Mouse (Mus musculus) limb, embryonic 11.5 days (tissue): ENCODE measurements around the gene Rdh16. TPM values are rescaled to one million over a fixed set of nuclear protein-coding genes. Genes with fewer than 3 reads are reported as not detected.
"Not testable (repeated sequence)": the region's sequence is repeated elsewhere in the genome, so short reads cannot be mapped to it uniquely, and the experiment has no call there.

Experiments
- ATAC-seq: fragments of 200-750 bp; cut with Nextera tagmentation; 2 replicates; pipeline ENCODE4 v1.8.0; 2017; ENCODE audit warnings: low read depth; ENCODE audit not compliant: insufficient number of reproducible peaks, low FRiP score, low TSS enrichment
- DNase-seq: peaks from one replicate; pipeline ENCODE4 v3.0.0-alpha.2; 2015; ENCODE audit warnings: low spot score
- H3K27ac ChIP-seq: fragments of 300-500 bp; sonication (generic); replicated peaks from 2 replicates; pipeline ENCODE4 v1.5.1; 2014; ENCODE audit warnings: low read depth, mild to moderate bottlenecking, low read length
- H3K27me3 ChIP-seq: fragments of 300-500 bp; sonication (generic); 2 replicates; pipeline ENCODE4 v1.6.1; 2014; ENCODE audit warnings: mild to moderate bottlenecking, low read length, mixed read lengths; ENCODE audit not compliant: control insufficient read depth, insufficient read depth
- H3K36me3 ChIP-seq: fragments of 300-500 bp; sonication (generic); 2 replicates; pipeline ENCODE4 v1.6.1; 2014; ENCODE audit warnings: mild to moderate bottlenecking, low read length, moderate library complexity, mixed read lengths; ENCODE audit not compliant: control insufficient read depth, insufficient read depth
- H3K4me1 ChIP-seq: fragments of 300-500 bp; sonication (generic); 2 replicates; pipeline ENCODE4 v1.6.1; 2014; ENCODE audit warnings: low read length, mixed read lengths; ENCODE audit not compliant: control insufficient read depth, insufficient read depth
- H3K4me2 ChIP-seq: fragments of 300-500 bp; sonication (generic); 2 replicates; pipeline ENCODE4 v1.6.1; 2014; ENCODE audit warnings: low read depth, mild to moderate bottlenecking, moderate library complexity; ENCODE audit not compliant: severe bottlenecking
- H3K4me3 ChIP-seq: fragments of 300-500 bp; sonication (generic); 2 replicates; pipeline ENCODE4 v1.5.1; 2014; ENCODE audit warnings: low read depth, low read length
- H3K9ac ChIP-seq: fragments of 300-500 bp; sonication (generic); 2 replicates; pipeline ENCODE4 v1.6.1; 2014; ENCODE audit warnings: mild to moderate bottlenecking, low read length
- H3K9me3 ChIP-seq: fragments of 300-500 bp; sonication (generic); 2 replicates; pipeline ENCODE4 v1.6.1; 2016; ENCODE audit warnings: low read length; ENCODE audit not compliant: control insufficient read depth
- WGBS: fragments of 180-500 bp; shearing (Covaris S2); extraction: QIAGEN DNeasy Blood & Tissue Kit; methylation state at CpG from one replicate; pipeline ENCODE4 v1.1.7; 2014; 5-methylcytosine and 5-hydroxymethylcytosine counted together
- polyA plus RNA-seq: library from polyadenylated mRNA; unstranded; fragments of >200 nt; fragmentation: Nextera tagmentation; extraction: Ambion mirVana; gene quantifications from 2 replicates; pipeline ENCODE4 v1.2.1, GENCODE M21; 2014

Rdh16 gene
- polyA plus RNA-seq, 1 experiment from 2014 or later: not detected

- Histone ChIP-seq H3K36me3 (no peaks in the 10 kb centered on the region), H3K27ac (no peak overlapping the region), H3K9me3 (no peaks in the 10 kb centered on the region), H3K4me3 (no peak overlapping the region), H3K9ac (no peak overlapping the region), H3K4me2 (no peak overlapping the region), H3K27me3 (no peaks in the 10 kb centered on the region), H3K4me1 (no peaks in the 10 kb centered on the region)
- ATAC-seq: no peak
- no peak for DNase-seq
- 76% methylated on average over 2 of the region's 2 CpGs for WGBS
These were observed 39.8 kb downstream of the Rdh16 start for GRCm38 (mm10) chr10:127840776-127841175.

GRCm38 (mm10) chr10:127845945-127846344 lies 45.0 kb downstream of the Rdh16 start:
- not testable (repeated sequence) for H3K9me3 ChIP-seq, H3K9ac ChIP-seq, H3K27ac ChIP-seq, DNase-seq, ATAC-seq, H3K4me2 ChIP-seq, H3K36me3 ChIP-seq, H3K27me3 ChIP-seq, H3K4me1 ChIP-seq, H3K4me3 ChIP-seq
- WGBS: 91% methylated on average over 5 of the region's 5 CpGs

- DNase-seq (no peak), ATAC-seq (no peak)
- Histone ChIP-seq H3K4me1 (no peaks in the 10 kb centered on the region), H3K4me3 (no peak overlapping the region), H3K36me3 (no peaks in the 10 kb centered on the region), H3K9ac (no peak overlapping the region), H3K27ac (no peak overlapping the region), H3K27me3 (no peaks in the 10 kb centered on the region), H3K9me3 (no peaks in the 10 kb centered on the region), H3K4me2 (no peak overlapping the region)
- 77% methylated on average over 1 of the region's 1 CpGs for WGBS
These were observed 47.1 kb downstream of the Rdh16 start for GRCm38 (mm10) chr10:127848089-127848488.

DNA sequence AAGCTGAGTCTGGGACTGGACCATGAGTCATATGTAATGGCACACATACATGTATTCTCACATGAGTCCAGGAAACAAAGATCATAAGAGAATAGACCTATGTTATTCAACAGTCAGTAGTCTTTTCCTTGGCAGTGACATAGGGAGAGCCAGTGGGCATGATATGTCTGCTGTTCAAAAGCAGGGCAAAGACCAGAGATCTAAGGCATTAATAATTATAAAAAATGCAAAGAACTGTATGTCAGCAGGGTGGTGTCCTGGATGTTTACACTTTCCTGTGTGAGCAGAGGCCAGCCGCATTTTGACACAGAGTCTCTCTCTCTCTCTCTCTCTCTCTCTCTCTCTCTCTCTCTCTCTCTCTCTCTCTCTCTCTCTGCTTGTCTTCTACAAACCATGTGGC lies 48.7 kb downstream of the Rdh16 start, which contains the start of gene Rdh19:
Rdh19 (plus strand) TSS at position 301 of the 400 bp plus-strand sequence.
- no peak within 1 kb of the TSS for H3K4me3 ChIP-seq
- H3K9ac ChIP-seq: no peak within 1 kb of the TSS
- ATAC-seq: no peak
- no peak for DNase-seq
- no peaks in the 10 kb centered on the region for H3K9me3 ChIP-seq
- 87% methylated on average over 1 of the region's 1 CpGs for WGBS
- no peaks in the 10 kb centered on the region for H3K27me3 ChIP-seq
- no peaks in the 10 kb centered on the region for H3K36me3 ChIP-seq
- H3K4me1 ChIP-seq: no peaks in the 10 kb centered on the region
- H3K4me2 ChIP-seq: no peak within 1 kb of the TSS
- H3K27ac ChIP-seq: no peak within 1 kb of the TSS

GRCm38 (mm10) chr10:127856376-127856775 lies 55.4 kb downstream of the Rdh16 start:
- no peaks in the 10 kb centered on the region for H3K36me3 ChIP-seq
- DNase-seq (no peak), ATAC-seq (no peak)
- H3K27me3 ChIP-seq: no peaks in the 10 kb centered on the region
- H3K4me1 ChIP-seq: no peaks in the 10 kb centered on the region
- no peak overlapping the region for H3K4me2 ChIP-seq
- no peak overlapping the region for H3K4me3 ChIP-seq
- no peak overlapping the region for H3K9ac ChIP-seq
- no peak overlapping the region for H3K27ac ChIP-seq
- no peaks in the 10 kb centered on the region for H3K9me3 ChIP-seq

DNA sequence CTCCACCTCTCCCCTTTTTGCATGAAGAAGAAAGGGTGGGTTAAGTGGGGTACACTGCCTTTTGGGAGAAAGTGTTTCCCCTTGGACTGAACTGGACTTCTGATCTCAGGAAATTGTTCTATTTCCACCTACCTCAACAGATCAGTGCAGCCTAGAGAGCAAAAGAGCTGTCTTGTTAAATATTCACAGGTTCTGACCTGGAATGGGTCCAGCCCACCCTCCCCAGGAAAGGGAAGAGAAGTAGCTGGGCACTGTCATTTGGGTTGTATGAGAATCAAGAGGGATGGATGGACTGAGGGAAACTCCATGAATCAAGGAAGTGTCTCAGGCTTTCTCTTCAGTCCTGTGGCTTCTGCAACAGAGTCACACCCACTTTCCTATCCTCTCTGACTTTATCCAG lies 64.0 kb downstream of the Rdh16 start:
- Histone ChIP-seq H3K27me3 (no peaks in the 10 kb centered on the region), H3K4me2 (no peak overlapping the region), H3K4me1 (no peaks in the 10 kb centered on the region), H3K4me3 (no peak overlapping the region), H3K9ac (no peak overlapping the region), H3K36me3 (no peaks in the 10 kb centered on the region), H3K9me3 (no peaks in the 10 kb centered on the region), H3K27ac (no peak overlapping the region)
- no peak for DNase-seq
- no peak for ATAC-seq

GRCm38 (mm10) chr10:127866232-127866631 lies 65.3 kb downstream of the Rdh16 start, which contains the start of gene Rdh16f2:
TSS of gene Rdh16f2 (plus strand) at chr10:127866474.
- ATAC-seq: no peak
- Histone ChIP-seq H3K9me3 (no peaks in the 10 kb centered on the region), H3K4me1 (no peaks in the 10 kb centered on the region), H3K4me3 (no peak within 1 kb of the TSS), H3K36me3 (no peaks in the 10 kb centered on the region), H3K4me2 (no peak within 1 kb of the TSS), H3K27ac (no peak within 1 kb of the TSS), H3K27me3 (no peaks in the 10 kb centered on the region), H3K9ac (no peak within 1 kb of the TSS)
- 84% methylated on average over 3 of the region's 3 CpGs for WGBS
- DNase-seq: no peak

DNA sequence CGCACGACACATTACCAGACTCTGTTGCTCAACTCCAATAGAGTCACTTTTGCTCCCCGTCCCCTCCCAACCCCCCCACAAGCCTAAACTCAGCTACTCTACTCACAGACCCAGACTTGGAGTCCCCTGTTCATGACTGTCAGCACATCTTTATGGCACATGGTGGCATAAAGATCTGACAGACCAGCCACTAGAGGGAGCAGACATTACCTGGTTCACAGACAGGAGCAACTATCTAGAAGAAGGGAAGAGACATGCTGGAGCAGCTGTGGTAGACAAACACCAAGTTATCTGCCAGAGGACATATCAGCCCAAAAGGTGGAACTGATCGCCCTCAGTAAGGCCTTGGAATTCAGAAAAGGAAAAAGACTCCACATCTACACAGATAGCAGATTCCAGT lies 71.5 kb downstream of the Rdh16 start:
- DNase-seq (no peak), ATAC-seq (no peak)
- H3K9me3 ChIP-seq: no peaks in the 10 kb centered on the region
- no peak overlapping the region for H3K4me3 ChIP-seq
- H3K27me3 ChIP-seq: no peaks in the 10 kb centered on the region
- no peaks in the 10 kb centered on the region for H3K4me1 ChIP-seq
- H3K27ac ChIP-seq: no peak overlapping the region
- 78% methylated on average over 4 of the region's 4 CpGs for WGBS
- no peak overlapping the region for H3K9ac ChIP-seq
- H3K36me3 ChIP-seq: no peaks in the 10 kb centered on the region
- H3K4me2 ChIP-seq: no peak overlapping the region

GRCm38 (mm10) chr10:127877681-127878080 lies 76.7 kb downstream of the Rdh16 start:
- Histone ChIP-seq H3K27ac (no peak overlapping the region), H3K4me1 (no peaks in the 10 kb centered on the region), H3K36me3 (no peaks in the 10 kb centered on the region), H3K4me3 (no peak overlapping the region), H3K9me3 (no peaks in the 10 kb centered on the region), H3K4me2 (no peak overlapping the region), H3K27me3 (no peaks in the 10 kb centered on the region), H3K9ac (no peak overlapping the region)
- DNase-seq: no peak
- no peak for ATAC-seq
- WGBS: 48% methylated on average over 2 of the region's 2 CpGs
